Comparison of ENCODE assay signal across 17 mouse cellular contexts in the genomic region with DNA sequence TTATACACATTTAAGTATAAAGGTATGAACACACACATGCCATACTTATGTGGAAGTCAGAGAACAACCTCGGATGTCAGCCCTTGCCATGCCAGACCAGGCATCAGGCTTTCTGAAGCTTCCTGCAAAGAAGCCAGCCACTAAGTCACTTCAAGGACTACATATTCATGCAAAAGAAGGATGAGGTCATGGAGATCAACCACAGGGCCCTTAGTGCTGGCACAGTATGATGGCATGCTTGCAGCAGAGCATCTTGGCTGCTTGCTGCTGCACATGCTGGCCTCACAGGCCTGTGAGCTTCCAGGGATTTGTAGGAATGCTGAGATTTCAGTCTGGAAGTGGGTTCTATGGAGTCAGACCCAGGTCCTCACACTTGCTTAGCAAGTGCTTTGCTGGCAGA. TPM values are rescaled to one million over a fixed set of nuclear protein-coding genes. Genes with fewer than 3 reads are reported as not detected.
A peak's percentile ranks its signal among the peaks of the same experiment; 100 is the strongest.
DNase-seq lines count a peak whose midpoint lies in the region; ATAC-seq and TF ChIP-seq lines count a peak whose summit lies in the region.
"Had no signal": no experiment of that assay in that cellular context is flagged by ENCODE, and none has a peak within 500 bp of the region (broad histone marks: within the 10 kb centered on the region; RNA-seq: fewer than 3 reads in every experiment).

No protein-coding gene starts in this region.

- no peaks in the 10 kb centered on the region for H3K27me3 ChIP-seq in heart, embryonic 13.5 days (replicated peaks)
- no peaks in the 10 kb centered on the region for H3K27me3 ChIP-seq in kidney, postnatal 0 days (ENCODE audit: insufficient read depth, low read length)
- H3K27me3 ChIP-seq: hindbrain, embryonic 12.5 days had no signal

- H3K27ac ChIP-seq in heart, embryonic 13.5 days (replicated peaks) = no peak overlapping the region
- 0 out of 2 replicates have a peak overlapping the region, but pooled peaks have one; percentile 5 for H3K27ac ChIP-seq in kidney, postnatal 0 days
- H3K27ac ChIP-seq: embryonic facial prominence, embryonic 10.5 days; forebrain, embryonic 10.5 days; hindbrain, embryonic 12.5 days had no signal

- no peak overlapping the region for H3K4me2 ChIP-seq in heart, embryonic 13.5 days
- H3K4me2 ChIP-seq in kidney, postnatal 0 days (ENCODE audit: low read length) = no peak overlapping the region
- H3K4me2 ChIP-seq: hindbrain, embryonic 12.5 days had no signal

- H3K36me3 ChIP-seq in heart, embryonic 13.5 days = peaks cover 56% of the 10 kb centered on the region
- H3K36me3 ChIP-seq in kidney, postnatal 0 days (ENCODE audit: insufficient read depth, low read length) = no peaks in the 10 kb centered on the region
- H3K36me3 ChIP-seq: embryonic facial prominence, embryonic 10.5 days; forebrain, embryonic 10.5 days; hindbrain, embryonic 12.5 days had no signal

- peaks cover 7% of the 10 kb centered on the region; the same call in 1 of the 2 replicates for H3K9me3 ChIP-seq in heart, embryonic 13.5 days
- no peaks in the 10 kb centered on the region for H3K9me3 ChIP-seq in kidney, postnatal 0 days (replicated peaks; ENCODE audit: low read length)

- intact Hi-C loops in heart, postnatal 14 days (cut with DNase I) = no loop called here

- no peak overlapping the region for H3K4me3 ChIP-seq in heart, embryonic 13.5 days
- H3K4me3 ChIP-seq in kidney, postnatal 0 days (replicated peaks; ENCODE audit: low read depth, low read length) = no peak overlapping the region
- H3K4me3 ChIP-seq: embryonic facial prominence, embryonic 10.5 days; erythroblast, embryonic 14.5 days; forebrain, embryonic 10.5 days; hindbrain, embryonic 12.5 days had no signal

- H3K4me1 ChIP-seq in heart, embryonic 13.5 days = peaks cover 25% of the 10 kb centered on the region
- H3K4me1 ChIP-seq in kidney, postnatal 0 days (replicated peaks; ENCODE audit: insufficient read depth, low read length) = no peaks in the 10 kb centered on the region; the same call in 1 of the 2 replicates
- H3K4me1 ChIP-seq: hindbrain, embryonic 12.5 days had no signal

- peak; percentile 35 for DNase-seq in adrenal gland, postnatal 14 days
- DNase-seq in adrenal gland, postnatal 10 days = no peak
- no peak for DNase-seq in heart, postnatal 14 days
- no peak for DNase-seq in kidney, postnatal 0 days (ENCODE audit: low spot score)
- no peak for DNase-seq in kidney, adult 11 months
- DNase-seq: cerebellum, adult 2 months; cerebellum, postnatal 10 days; gastrocnemius, postnatal 36 days had no signal

- 55% methylated on average over 1 of the region's 1 CpGs for WGBS in heart, embryonic 13.5 days
- WGBS in kidney, postnatal 0 days = 57% methylated on average over 1 of the region's 1 CpGs

- no peak for ATAC-seq in heart, embryonic 13.5 days (ENCODE audit: extremely low read depth, insufficient number of reproducible peaks, low FRiP score, low TSS enrichment)
- no peak for ATAC-seq in kidney, postnatal 0 days (replicated peaks; ENCODE audit: low FRiP score, low read depth)
- ATAC-seq: forebrain, embryonic 14.5 days; hindbrain, embryonic 16.5 days; inflammation-experienced regulatory T-cells, adult 6 months; intestine, postnatal 0 days had no signal

- peak overlapping the region; percentile 3; the same call in 1 of the 2 replicates for H3K9ac ChIP-seq in heart, embryonic 13.5 days
- H3K9ac ChIP-seq in kidney, postnatal 0 days (ENCODE audit: low read depth, low read length) = no peak overlapping the region
- H3K9ac ChIP-seq: hindbrain, embryonic 12.5 days had no signal

- no peak for TF ChIP-seq CTCF in kidney, postnatal 0 days (IDR thresholded peaks at IDR 0.05; ENCODE audit: low read depth)

RNA-seq across cellular contexts. Expression of a gene that starts 9.4 kb away (rescaled TPM):
- total RNA-seq in adrenal gland, postnatal 14 days (2021) = 9.4 and 15.2 TPM in 2 replicates
- total RNA-seq in adrenal gland, postnatal 10 days (2021) = 10 to 100 TPM; 10.9 to 13.5 TPM
- polyA plus RNA-seq in heart, embryonic 13.5 days (2015; fragmentation: Nextera tagmentation; extraction: Ambion mirVana) = 72.1 and 74.6 TPM in 2 replicates
- 100 to 1,000 TPM; 341 to 359 TPM for total RNA-seq in heart, postnatal 14 days (2021)
- polyA plus RNA-seq in kidney, postnatal 0 days (2015; fragmentation: Nextera tagmentation; extraction: Ambion mirVana) = 14.8 and 16.9 TPM in 2 replicates
- polyA plus RNA-seq: erythroblast, embryonic 14.5 days had no signal

Comparison
In these comparisons a context has a peak if more than half of its experiments do, and no peak if none do; other contexts are left out.
1. RNA of a gene that starts 9.4 kb away (total RNA-seq): 341 to 359 TPM in heart, postnatal 14 days; 10.9 to 13.5 TPM in adrenal gland, postnatal 10 days and 9.4 to 15.2 TPM in adrenal gland, postnatal 14 days; every median in the first group is over 10 times any median in the second.